In the genomic region with DNA sequence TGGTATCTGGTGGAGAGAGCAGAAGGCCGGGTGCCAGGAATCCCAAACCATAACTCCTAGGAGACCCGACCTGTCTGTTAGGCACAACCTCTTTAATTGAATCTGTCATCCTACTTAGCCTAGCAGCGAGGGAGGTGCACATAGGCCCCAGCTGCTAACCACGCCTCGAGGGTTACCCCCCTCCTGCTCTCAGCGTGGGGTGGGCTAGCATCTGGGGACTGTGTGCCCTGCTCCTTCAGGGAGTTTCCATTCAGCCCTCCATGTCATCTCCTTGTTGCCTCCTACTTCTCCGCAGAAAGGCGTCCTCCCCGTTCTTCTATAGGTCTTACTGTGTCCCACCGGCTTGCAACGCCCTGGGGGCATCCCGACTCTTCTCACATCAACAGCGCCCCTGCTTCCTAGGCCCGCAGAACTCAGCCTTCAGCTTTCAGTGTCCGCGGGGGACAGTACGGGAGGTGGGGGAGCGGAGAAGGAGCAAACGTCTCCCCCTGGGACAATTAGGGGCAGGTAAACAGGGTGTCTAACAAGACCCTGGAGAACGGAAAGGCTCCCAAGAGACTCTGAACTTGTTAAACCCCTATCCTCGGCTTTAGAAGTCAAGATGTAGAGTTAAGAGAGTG, we compare ENCODE assay signal across 10 mouse cellular contexts. TPM values are rescaled to one million over a fixed set of nuclear protein-coding genes. Genes with fewer than 3 reads are reported as not detected.
DNase-seq lines count a peak whose midpoint lies in the region; ATAC-seq lines count a peak whose summit lies in the region.
"Had no signal": no experiment of that assay in that cellular context is flagged by ENCODE, and none has a peak within 500 bp of the region (broad histone marks: within the 10 kb centered on the region; RNA-seq: fewer than 3 reads in every experiment).

No protein-coding gene starts in this region.

- 17% methylated on average over 21 of the region's 21 CpGs for WGBS in kidney, embryonic 14.5 days
- 7% methylated on average over 20 of the region's 21 CpGs for WGBS in embryonic facial prominence, embryonic 14.5 days
- 25% methylated on average over 21 of the region's 21 CpGs for WGBS in intestine, embryonic 15.5 days

- no peak for DNase-seq in kidney, adult 9 months
- DNase-seq in embryonic facial prominence, embryonic 14.5 days (ENCODE audit: low spot score) = peak; percentile 60
- peak; percentile 40 for DNase-seq in neural tube, embryonic 10.5 days (ENCODE audit: extremely low spot score, low spot score)
- no peak for DNase-seq in spleen, adult 18-20 months
- DNase-seq in thymus, postnatal 14 days = no peak
- DNase-seq in spleen, postnatal 14 days (ENCODE audit: low spot score in 2 of 2) = no peak

- H3K4me1 ChIP-seq in kidney, embryonic 14.5 days (ENCODE audit: control insufficient read depth, insufficient read depth, low read length) = peaks cover 62% of the 10 kb centered on the region
- peaks cover 57% of the 10 kb centered on the region for H3K4me1 ChIP-seq in embryonic facial prominence, embryonic 14.5 days (ENCODE audit: control insufficient read depth, insufficient read depth, low read length)
- peaks cover 64% of the 10 kb centered on the region for H3K4me1 ChIP-seq in intestine, embryonic 15.5 days (replicated peaks)

- no peak for ATAC-seq in kidney, embryonic 14.5 days (ENCODE audit: low FRiP score, low TSS enrichment)
- peak; percentile 19; the same call in 1 of the 2 replicates for ATAC-seq in embryonic facial prominence, embryonic 14.5 days (ENCODE audit: low read depth)
- ATAC-seq in intestine, embryonic 15.5 days = no peak

- H3K4me2 ChIP-seq in kidney, embryonic 14.5 days (replicated peaks; ENCODE audit: low read depth, low read length) = peak overlapping the region; percentile 97
- H3K4me2 ChIP-seq in embryonic facial prominence, embryonic 14.5 days (ENCODE audit: low read depth, low read length) = peak overlapping the region; percentile 97
- peak overlapping the region; percentile 98 for H3K4me2 ChIP-seq in intestine, embryonic 15.5 days (replicated peaks)

- H3K9ac ChIP-seq in kidney, embryonic 14.5 days (ENCODE audit: low read depth, low read length) = peak overlapping the region; percentile 51
- H3K9ac ChIP-seq in embryonic facial prominence, embryonic 14.5 days (ENCODE audit: low read depth, low read length) = peak overlapping the region; percentile 59; the same call in 1 of the 2 replicates
- no peak overlapping the region for H3K9ac ChIP-seq in intestine, embryonic 15.5 days

- H3K27ac ChIP-seq in kidney, embryonic 14.5 days (ENCODE audit: low read depth, low read length) = no peak overlapping the region
- H3K27ac ChIP-seq in embryonic facial prominence, embryonic 14.5 days (replicated peaks; ENCODE audit: low read depth, low read length) = no peak overlapping the region
- no peak overlapping the region for H3K27ac ChIP-seq in intestine, embryonic 15.5 days
- H3K27ac ChIP-seq: heart, adult 2 months had no signal

- peaks cover 35% of the 10 kb centered on the region for H3K27me3 ChIP-seq in kidney, embryonic 14.5 days (ENCODE audit: control insufficient read depth, insufficient read depth, low read length)
- H3K27me3 ChIP-seq in embryonic facial prominence, embryonic 14.5 days (replicated peaks; ENCODE audit: control insufficient read depth, insufficient read depth, low read length) = peaks cover 31% of the 10 kb centered on the region
- peaks cover 43% of the 10 kb centered on the region for H3K27me3 ChIP-seq in intestine, embryonic 15.5 days (replicated peaks)

- H3K9me3 ChIP-seq in kidney, embryonic 14.5 days (ENCODE audit: control insufficient read depth, low read length) = no peaks in the 10 kb centered on the region
- H3K9me3 ChIP-seq in embryonic facial prominence, embryonic 14.5 days (ENCODE audit: control insufficient read depth, low read length) = no peaks in the 10 kb centered on the region
- H3K9me3 ChIP-seq in intestine, embryonic 15.5 days = no peaks in the 10 kb centered on the region

- peak overlapping the region; percentile 64 for H3K4me3 ChIP-seq in kidney, embryonic 14.5 days (ENCODE audit: low read length)
- H3K4me3 ChIP-seq in embryonic facial prominence, embryonic 14.5 days (ENCODE audit: low read depth, low read length) = peak overlapping the region; percentile 70
- H3K4me3 ChIP-seq in intestine, embryonic 15.5 days (replicated peaks) = peak overlapping the region; percentile 61
- H3K4me3 ChIP-seq: heart, adult 2 months had no signal

- no peaks in the 10 kb centered on the region for H3K36me3 ChIP-seq in kidney, embryonic 14.5 days (ENCODE audit: control insufficient read depth, insufficient read depth, low read length)
- no peaks in the 10 kb centered on the region for H3K36me3 ChIP-seq in embryonic facial prominence, embryonic 14.5 days (ENCODE audit: control insufficient read depth, insufficient read depth, low read length)
- H3K36me3 ChIP-seq in intestine, embryonic 15.5 days = no peaks in the 10 kb centered on the region

RNA-seq across cellular contexts. Expression of a gene that starts 3.7 kb away (rescaled TPM):
- 9.7 and 10.1 TPM in 2 replicates for polyA plus RNA-seq in kidney, embryonic 14.5 days (2014; fragmentation: Nextera tagmentation; extraction: Ambion mirVana)
- 18.7 and 21.2 TPM in 2 replicates for polyA plus RNA-seq in embryonic facial prominence, embryonic 14.5 days (2014; fragmentation: Nextera tagmentation; extraction: Ambion mirVana)
- 9.0 and 9.2 TPM in 2 replicates for polyA plus RNA-seq in intestine, embryonic 15.5 days (2015; fragmentation: Nextera tagmentation; extraction: Ambion mirVana)
- polyA plus RNA-seq: heart, adult 2 months; spleen, adult 2 months had no signal

RNA-seq across cellular contexts. Expression of a gene that starts 18.7 kb away (rescaled TPM):
- polyA plus RNA-seq in kidney, embryonic 14.5 days (2014; fragmentation: Nextera tagmentation; extraction: Ambion mirVana) = 30.1 and 36.6 TPM in 2 replicates
- 17.5 and 20.7 TPM in 2 replicates for polyA plus RNA-seq in embryonic facial prominence, embryonic 14.5 days (2014; fragmentation: Nextera tagmentation; extraction: Ambion mirVana)
- 16.9 and 18.1 TPM in 2 replicates for polyA plus RNA-seq in intestine, embryonic 15.5 days (2015; fragmentation: Nextera tagmentation; extraction: Ambion mirVana)

RNA-seq across cellular contexts. Expression of a gene that starts 30.7 kb away (rescaled TPM):
- polyA plus RNA-seq in kidney, embryonic 14.5 days (2014; fragmentation: Nextera tagmentation; extraction: Ambion mirVana) = 35.9 and 47.1 TPM in 2 replicates
- polyA plus RNA-seq in embryonic facial prominence, embryonic 14.5 days (2014; fragmentation: Nextera tagmentation; extraction: Ambion mirVana) = 44.4 and 51.7 TPM in 2 replicates
- polyA plus RNA-seq in intestine, embryonic 15.5 days (2015; fragmentation: Nextera tagmentation; extraction: Ambion mirVana) = 45.5 and 49.5 TPM in 2 replicates

RNA-seq across cellular contexts. Expression of a gene that starts 38.1 kb away (rescaled TPM):
- 45.4 and 58.8 TPM in 2 replicates for polyA plus RNA-seq in kidney, embryonic 14.5 days (2014; fragmentation: Nextera tagmentation; extraction: Ambion mirVana)
- 33.8 and 35.8 TPM in 2 replicates for polyA plus RNA-seq in embryonic facial prominence, embryonic 14.5 days (2014; fragmentation: Nextera tagmentation; extraction: Ambion mirVana)
- polyA plus RNA-seq in intestine, embryonic 15.5 days (2015; fragmentation: Nextera tagmentation; extraction: Ambion mirVana) = 57.9 and 58.5 TPM in 2 replicates

RNA-seq across cellular contexts. Expression of a gene that starts 42.7 kb away (rescaled TPM):
- polyA plus RNA-seq in kidney, embryonic 14.5 days (2014; fragmentation: Nextera tagmentation; extraction: Ambion mirVana) = 0.18 and 0.30 TPM in 2 replicates
- polyA plus RNA-seq in embryonic facial prominence, embryonic 14.5 days (2014; fragmentation: Nextera tagmentation; extraction: Ambion mirVana) = not detected in 2 replicates
- polyA plus RNA-seq in intestine, embryonic 15.5 days (2015; fragmentation: Nextera tagmentation; extraction: Ambion mirVana) = 1.4 and 1.5 TPM in 2 replicates

Comparison
In these comparisons a context has a peak if more than half of its experiments do, and no peak if none do; other contexts are left out.
1. DNase-seq: peak in embryonic facial prominence, embryonic 14.5 days (single experiment) and neural tube, embryonic 10.5 days (single experiment); none in kidney, adult 9 months (single experiment), spleen, adult 18-20 months (0 of 2), thymus, postnatal 14 days (single experiment) and spleen, postnatal 14 days (0 of 2).
2. Peak in every context shown above with its lines, with median percentiles within 50 percentile points of each other: H3K4me2 ChIP-seq and H3K4me3 ChIP-seq.